Mouse (Mus musculus): ENCODE results near the gene Hist1h2bn.

- TF ChIP-seq CTCF (IDR thresholded peaks at IDR 0.05; ENCODE audit: insufficient read depth, low read length) (no peak), POLR2A (IDR thresholded peaks at IDR 0.05; ENCODE audit: borderline replicate concordance, extremely low read depth, low read depth, low read length) (peak; percentile 18; the same call in 1 of the 2 replicates)
These were observed 29.3 kb downstream of the Hist1h2bn start, which contains the start of gene Hist1h3i for GRCm38 (mm10) chr13:21783255-21783617.

Measured in lung, adult 2 months (tissue).